Mouse (Mus musculus): ENCODE data around the gene Eef1e1.
"Not testable (repeated sequence)": the region's sequence is repeated elsewhere in the genome, so short reads cannot be mapped to it uniquely, and the experiment has no call there.

DNA sequence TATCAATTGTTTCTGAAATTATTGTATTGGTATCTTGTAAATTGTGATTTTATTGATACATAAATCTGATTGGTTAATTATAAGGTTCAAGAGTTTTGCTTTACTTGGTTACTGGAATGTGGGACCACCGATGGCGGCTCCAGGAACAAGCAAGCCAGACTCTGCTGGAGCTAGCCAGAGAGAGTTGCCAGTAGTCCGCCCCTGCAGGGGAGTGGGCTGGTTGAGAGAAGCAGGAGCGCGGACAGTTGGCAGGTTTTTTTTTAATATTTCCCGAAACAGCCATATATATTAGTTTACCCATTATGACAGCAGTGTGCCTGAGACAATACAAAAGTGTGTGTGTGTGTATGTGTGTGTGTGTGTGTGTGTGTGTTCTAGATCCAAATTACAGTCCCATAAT lies 12.6 kb upstream of the Eef1e1 start:
- not testable (repeated sequence) for TF ChIP-seq CTCF (IDR thresholded peaks at IDR 0.05; ENCODE audit: low read depth, low read length); POLR2A (IDR thresholded peaks at IDR 0.05; ENCODE audit: insufficient read depth, low read length); EP300 (IDR thresholded peaks at IDR 0.05; ENCODE audit: insufficient read depth, low read depth, low read length)
